Mouse (Mus musculus): ENCODE results near the gene Tbck.

The Tbck gene

GRCm38 (mm10) chr3:132871318-132871904 is 187.5 kb downstream of the Tbck start:
- DNase-seq (ENCODE audit: low read depth), result peak; percentile 79

GRCm38 (mm10) chr3:132873251-132873650 is 189.3 kb downstream of the Tbck start:
- DNase-seq (ENCODE audit: low read depth), result peak; percentile 45

- no peak for DNase-seq (ENCODE audit: low read depth)
These were observed 192.2 kb downstream of the Tbck start for GRCm38 (mm10) chr3:132876011-132876708.

DNA sequence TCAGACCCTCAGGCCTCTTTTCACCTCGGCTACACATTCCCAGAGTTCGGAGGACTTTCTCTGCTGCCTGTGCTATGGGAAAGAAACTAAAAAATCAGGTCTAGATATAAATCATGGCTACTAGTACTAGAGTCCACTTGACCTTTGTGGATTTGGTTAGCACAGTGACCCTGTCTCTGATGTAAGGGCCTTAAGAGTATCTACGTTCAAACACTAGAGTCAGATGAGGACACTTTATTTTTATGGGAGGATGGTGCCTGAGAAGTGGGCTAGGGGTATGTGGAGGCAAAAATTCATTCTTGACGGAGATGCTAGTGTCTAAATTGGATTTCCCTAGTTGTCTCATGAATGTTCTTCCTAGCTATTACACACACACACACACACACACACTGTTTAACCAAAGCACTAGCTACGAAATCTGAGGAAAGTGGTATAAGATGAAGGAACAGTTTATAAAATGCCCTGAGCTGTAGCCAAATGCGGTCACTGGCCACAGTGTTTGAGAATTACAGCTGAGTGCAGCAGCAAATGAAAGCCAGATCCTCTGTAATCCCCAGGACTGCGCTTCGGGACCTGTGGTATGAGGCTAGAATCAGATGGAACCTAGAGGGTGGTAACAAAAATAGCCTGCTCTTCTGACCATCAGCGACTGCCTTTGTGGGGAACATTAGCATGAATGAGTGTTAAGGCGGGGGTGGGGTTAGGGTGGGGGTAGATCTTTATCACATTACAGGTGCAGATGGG is 193.2 kb downstream of the Tbck start:
- DNase-seq (ENCODE audit: low read depth), result no peak

- DNase-seq (ENCODE audit: low read depth), result no peak
These were observed 196.4 kb downstream of the Tbck start for GRCm38 (mm10) chr3:132880361-132880760.

- no peak for DNase-seq (ENCODE audit: low read depth)
These were observed 196.9 kb downstream of the Tbck start for GRCm38 (mm10) chr3:132880826-132881225.

DNA sequence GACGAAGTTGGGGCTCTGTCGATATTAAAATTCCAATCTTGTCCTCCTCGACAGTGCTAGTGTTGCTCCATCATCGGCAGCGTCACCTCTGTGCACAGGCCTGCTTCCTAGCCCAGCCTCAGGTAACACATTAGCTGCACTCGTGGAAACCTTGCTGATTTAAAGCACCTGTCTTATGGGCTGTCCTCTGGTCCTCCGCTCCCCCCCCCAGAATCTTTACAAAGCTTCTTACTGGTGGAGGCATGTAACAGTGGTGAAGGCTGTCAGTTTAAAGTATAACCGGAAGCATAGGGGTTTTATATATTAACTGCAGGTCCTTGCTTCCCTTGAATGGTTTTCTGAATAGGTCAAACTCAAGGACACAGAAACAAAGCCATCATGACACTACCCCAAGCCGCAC is 199.3 kb downstream of the Tbck start:
- DNase-seq (ENCODE audit: low read depth), result no peak

DNA sequence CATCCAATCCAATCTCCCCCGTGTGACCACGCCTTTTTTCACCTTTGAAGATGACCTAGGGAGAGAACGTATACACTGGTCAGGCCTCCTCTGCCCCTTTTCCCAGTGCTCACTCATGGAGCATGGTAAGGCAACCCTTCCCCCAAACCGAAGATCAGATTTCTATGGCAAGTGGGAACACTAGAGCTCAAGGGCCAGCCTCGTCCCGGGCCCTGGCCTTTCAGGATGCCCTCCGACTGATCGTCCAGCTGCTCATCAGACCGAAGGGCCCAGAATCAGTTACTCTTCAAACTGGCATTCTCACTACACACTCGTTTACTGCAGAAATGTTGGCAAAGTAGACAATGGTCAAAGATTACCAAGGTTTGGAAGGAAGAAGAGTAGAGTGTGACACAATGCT is 200.5 kb downstream of the Tbck start:
- DNase-seq (ENCODE audit: low read depth), result no peak

- DNase-seq (ENCODE audit: low read depth), result no peak
These were observed 202.6 kb downstream of the Tbck start for GRCm38 (mm10) chr3:132886419-132887050.

DNA sequence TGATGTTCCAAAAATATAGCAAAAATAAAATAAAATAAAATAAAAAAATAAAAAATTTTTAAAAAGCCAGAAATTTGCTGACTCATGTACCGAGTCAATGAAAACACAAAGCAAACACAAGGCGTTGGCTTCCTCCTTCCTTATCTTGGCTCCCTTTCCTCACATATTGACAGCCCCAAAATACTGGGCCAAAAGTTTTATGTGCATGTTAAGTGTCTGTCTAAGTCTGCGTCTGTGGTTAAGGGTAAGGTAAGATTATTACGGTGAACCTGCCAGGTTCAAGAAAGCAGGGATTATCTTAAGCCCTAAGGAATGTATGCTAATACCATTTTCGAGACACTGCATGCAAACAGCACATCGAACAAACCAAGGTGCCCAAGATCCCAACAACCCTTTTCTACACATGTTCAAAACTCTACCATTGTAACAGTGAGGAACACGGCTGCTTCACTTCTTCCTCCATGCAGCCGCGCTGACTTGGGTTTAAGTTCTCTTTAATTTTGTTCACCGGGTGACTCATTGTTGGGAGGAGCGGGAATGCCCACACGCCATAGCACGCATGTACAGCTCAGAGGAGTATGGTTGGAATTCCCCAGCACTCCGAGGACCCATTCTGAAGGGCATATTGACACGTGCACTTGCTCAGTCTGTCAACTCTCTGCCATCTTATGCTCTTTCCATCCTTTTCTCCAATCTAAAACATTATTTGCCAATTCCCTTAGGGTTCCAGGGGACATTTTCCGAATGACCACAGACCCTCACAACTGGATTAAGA is 203.3 kb downstream of the Tbck start:
- DNase-seq (ENCODE audit: low read depth), result no peak
